Mouse (Mus musculus) left cerebral cortex, adult 9 months (tissue): ENCODE measurements around the gene Sash1.

ENCODE experiments used
- DNase-seq, 2 experiments: peaks; one replicate each; pipeline ENCODE4 v3.0.0; 2022; ENCODE audit warnings: low spot score in 2 of 2

Sash1 gene

GRCm38 (mm10) chr10:8885630-8886527, at the start of gene Sash1:
Gene Sash1, minus strand, starts transcription at chr10:8886070.
- peak; percentile 30 to 67 for DNase-seq

- no peak for DNase-seq
Measured at GRCm38 (mm10) chr10:8935601-8936000, 49.7 kb upstream of the Sash1 start.

GRCm38 (mm10) chr10:8933451-8934372, 47.8 kb upstream of the Sash1 start:
- no peak for DNase-seq

- no peak for DNase-seq
Measured at GRCm38 (mm10) chr10:8931548-8932240, 45.8 kb upstream of the Sash1 start.

GRCm38 (mm10) chr10:8930672-8931071, 44.8 kb upstream of the Sash1 start:
- DNase-seq: no peak

- DNase-seq: peak in 1 of 2 experiments; percentile 20
Measured at GRCm38 (mm10) chr10:8928775-8929647, 43.1 kb upstream of the Sash1 start.

GRCm38 (mm10) chr10:8928261-8928660, 42.4 kb upstream of the Sash1 start:
- no peak for DNase-seq

GRCm38 (mm10) chr10:8926906-8927305, 41.0 kb upstream of the Sash1 start:
- DNase-seq: no peak

GRCm38 (mm10) chr10:8926295-8926694, 40.4 kb upstream of the Sash1 start:
- DNase-seq: no peak

GRCm38 (mm10) chr10:8925299-8925698, 39.4 kb upstream of the Sash1 start:
- DNase-seq: no peak

GRCm38 (mm10) chr10:8921098-8921693, 35.3 kb upstream of the Sash1 start:
- no peak for DNase-seq

GRCm38 (mm10) chr10:8917798-8918197, 31.9 kb upstream of the Sash1 start:
- DNase-seq: no peak

- no peak for DNase-seq
Measured at GRCm38 (mm10) chr10:8917350-8917749, 31.5 kb upstream of the Sash1 start.

- DNase-seq: no peak
Measured at GRCm38 (mm10) chr10:8915755-8916154, 29.9 kb upstream of the Sash1 start.

- no peak for DNase-seq
Measured at GRCm38 (mm10) chr10:8913904-8914303, 28.0 kb upstream of the Sash1 start.

- DNase-seq: no peak
Measured at GRCm38 (mm10) chr10:8912706-8913275, 26.9 kb upstream of the Sash1 start.

GRCm38 (mm10) chr10:8912213-8912612, 26.3 kb upstream of the Sash1 start:
- DNase-seq: no peak

- DNase-seq: no peak
Measured at GRCm38 (mm10) chr10:8910237-8910990, 24.5 kb upstream of the Sash1 start.

- no peak for DNase-seq
Measured at GRCm38 (mm10) chr10:8903086-8903485, 17.2 kb upstream of the Sash1 start.
